Mouse (Mus musculus) spleen, adult 2 months (tissue): ENCODE measurements around the gene Smim24.

Source experiments
- CTCF ChIP-seq: fragments of 200-500 bp; IDR thresholded peaks from 2 replicates; pipeline ENCODE4 v1.5.1; 2011; ENCODE audit warnings: mild to moderate bottlenecking, inconsistent platforms; ENCODE audit not compliant: insufficient read depth, insufficient read length, insufficient replicate concordance; ENCODE audit errors: extremely low read depth
- POLR2A ChIP-seq: fragments of 200-500 bp; IDR thresholded peaks from 2 replicates; pipeline ENCODE4 v1.6.1; 2011; ENCODE audit warnings: low read depth, low read length, inconsistent platforms

- TF ChIP-seq POLR2A, result no peak
- TF ChIP-seq CTCF, result no peak
These were observed 5.1 kb upstream of the Smim24 start for GRCm38 (mm10) chr10:81387716-81388115.
